Mouse (Mus musculus): ENCODE results near the gene Ak2.

Ak2 gene

DNA sequence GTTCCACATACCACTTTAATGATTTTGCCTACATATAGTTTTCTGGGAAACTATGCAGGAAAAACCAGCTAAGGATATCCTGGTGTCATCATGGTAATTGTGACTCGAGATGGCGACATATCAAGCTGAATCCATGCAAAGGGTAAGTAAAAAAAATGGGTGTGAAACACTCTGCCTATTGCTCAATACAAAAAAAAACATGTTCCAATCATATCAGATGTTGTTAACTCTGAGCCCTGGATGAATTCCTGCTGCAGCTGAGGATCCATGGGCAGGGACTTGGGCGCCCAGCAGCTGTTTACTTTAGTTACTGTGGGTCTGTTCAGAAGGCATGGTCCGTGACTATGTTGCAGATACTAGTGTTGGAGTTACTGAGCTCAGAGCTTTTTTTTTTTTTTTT lies 15.2 kb upstream of the Ak2 start:
- no peak for DNase-seq

DNA sequence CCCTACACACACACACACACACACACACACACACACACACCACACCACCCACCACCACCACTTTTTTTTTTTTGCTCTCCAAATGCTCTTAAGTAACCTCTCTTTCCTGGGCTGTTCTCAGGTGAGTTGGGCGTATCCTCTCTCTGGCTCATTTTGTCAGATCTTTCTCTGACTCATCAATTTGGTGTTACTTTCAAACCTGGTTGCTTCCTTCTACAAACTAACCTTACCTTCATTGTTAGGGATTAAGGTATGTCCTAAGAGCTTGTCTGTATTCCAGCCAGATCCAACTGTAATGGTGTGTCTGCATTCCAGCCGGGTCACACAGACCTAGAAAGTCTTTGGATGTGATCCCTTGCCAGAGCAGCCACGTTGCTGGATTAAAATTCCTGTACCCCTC lies 14.5 kb upstream of the Ak2 start:
- no peak for DNase-seq

DNA sequence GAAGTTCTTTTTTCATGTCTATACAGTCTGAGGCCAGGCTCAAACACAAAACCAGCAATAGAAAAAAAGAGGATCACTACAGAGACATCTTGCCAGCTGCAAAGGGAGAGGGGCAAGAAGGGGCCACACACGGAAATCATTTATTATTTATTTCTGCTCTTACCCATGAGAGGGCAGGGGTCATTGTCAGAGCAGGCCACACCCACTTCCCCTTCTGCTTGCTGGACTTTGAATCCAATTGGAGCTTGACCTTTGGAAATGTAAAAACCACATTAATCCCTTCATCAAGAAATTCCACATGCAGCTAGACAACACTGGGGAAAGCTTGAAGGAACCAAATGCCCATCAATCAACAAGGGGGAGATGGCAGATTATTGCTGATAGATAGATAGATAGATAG lies 13.1 kb upstream of the Ak2 start:
- no peak for DNase-seq

DNA sequence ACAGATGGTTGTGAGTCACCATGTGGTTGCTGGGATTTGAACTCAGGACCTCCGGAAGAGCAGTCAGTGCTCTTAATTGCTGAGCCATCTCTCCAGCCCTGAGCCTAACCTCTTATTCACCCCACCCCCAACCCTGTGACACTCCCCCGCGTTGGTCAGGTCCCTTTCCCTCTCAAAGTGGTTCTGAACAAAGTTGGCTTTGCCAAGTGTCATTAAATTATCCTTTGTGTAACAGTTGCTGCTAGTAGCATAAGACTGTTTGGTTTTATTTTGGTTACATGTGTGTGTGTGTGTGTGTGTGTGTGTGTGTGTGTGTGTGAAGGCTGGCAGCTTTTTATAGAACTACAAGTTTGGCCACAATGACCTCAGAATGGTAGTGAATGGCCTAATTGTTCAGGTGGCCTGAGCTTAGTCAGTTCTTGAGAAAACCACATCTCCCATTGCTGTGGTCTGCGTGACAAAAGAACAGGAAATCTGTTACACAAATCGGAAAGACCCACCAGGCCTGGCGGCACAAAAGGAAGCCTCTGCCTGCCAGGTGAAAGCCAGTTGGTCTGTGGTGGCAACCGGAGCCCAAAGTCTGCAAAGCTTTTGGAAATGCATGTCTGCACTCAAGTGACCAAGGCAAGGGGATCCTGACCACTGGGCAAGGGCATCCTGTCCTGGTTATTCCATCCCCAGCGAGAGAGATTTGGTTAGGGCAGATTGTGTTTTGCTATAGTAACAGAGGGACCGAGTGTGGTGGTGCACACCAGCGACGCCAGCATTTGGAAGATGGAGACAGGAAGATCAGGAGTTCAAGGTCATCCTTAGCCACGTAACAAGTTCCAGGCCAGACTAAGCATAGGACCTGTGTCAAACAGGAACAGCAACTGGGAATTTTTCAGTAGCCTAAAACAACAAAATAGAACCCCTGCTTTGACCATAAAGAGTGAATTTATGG lies 10.6 kb upstream of the Ak2 start:
- no peak for DNase-seq

DNA sequence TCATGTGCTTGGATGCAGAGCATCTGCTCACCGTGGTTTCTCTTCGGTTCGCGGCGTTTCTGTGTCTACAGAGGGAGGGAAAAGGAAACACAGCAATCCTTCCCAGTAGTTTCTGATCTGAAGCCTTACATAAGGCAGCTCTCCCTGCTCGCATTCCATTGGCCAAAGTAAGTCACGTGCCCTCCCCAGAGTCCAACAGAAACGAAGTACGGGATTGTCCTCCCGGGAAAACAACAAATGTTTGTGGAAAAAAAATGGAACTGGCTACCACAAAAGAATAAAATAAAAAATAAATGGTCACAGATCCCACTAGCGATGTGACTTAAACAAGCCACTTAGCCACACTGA lies 10.0 kb upstream of the Ak2 start:
- no peak for DNase-seq

DNA sequence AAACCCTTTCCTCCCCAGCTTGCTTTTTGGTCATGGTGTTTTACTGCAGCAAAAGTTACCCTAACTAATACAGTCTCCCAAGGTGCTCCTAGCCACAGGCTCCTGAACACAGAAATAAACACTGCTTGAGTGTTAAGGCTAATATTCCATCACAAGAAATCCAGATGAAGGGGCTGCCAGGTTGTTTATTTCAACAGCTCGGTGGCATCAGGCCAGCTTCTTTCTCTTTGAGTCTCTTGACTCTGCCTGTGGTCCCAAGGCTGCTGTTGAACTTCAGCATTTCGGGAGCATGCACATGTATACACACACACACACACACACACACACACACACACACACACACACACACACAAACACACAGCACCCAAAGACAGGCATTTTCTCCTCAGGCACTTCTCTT lies 8.6 kb upstream of the Ak2 start:
- no peak for DNase-seq

DNA sequence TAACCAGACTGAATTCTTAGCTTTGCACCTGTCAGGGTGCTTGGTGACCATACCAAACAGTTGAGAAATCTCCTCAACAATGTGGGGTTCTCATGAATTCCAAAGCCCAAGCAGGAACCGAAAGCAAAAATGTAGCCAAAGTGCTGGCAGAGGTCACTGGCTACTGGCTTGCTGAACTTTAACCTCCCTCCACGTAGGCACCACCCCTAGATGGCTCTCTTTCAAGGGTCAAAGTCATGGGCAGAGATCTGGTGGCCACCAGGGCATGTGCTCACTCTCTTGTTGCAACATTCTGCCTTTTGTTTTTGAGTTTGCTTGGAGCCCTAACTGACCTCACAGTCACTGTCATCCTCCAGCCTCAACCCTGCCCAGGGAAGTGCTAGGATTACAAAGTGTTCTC lies 8.1 kb upstream of the Ak2 start:
- no peak for DNase-seq

DNA sequence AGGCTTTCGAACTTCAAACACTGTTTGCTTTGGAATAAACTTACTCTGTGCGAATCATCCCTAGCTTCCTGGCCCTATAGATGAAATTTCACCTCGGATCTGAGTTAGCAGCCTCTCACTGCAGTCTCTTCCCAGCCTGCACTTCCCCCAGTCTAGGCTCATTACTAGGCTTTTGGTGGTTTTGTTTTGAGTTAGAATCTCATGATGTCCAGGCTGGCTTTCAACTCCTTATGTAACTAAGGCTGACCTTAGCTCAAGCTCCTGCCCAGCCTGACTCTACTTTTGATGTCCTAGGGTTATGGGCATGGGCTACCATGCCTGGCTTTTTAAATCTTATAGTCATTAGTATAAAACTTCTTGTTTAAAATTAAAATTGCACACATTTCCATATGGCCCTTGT lies 7.2 kb upstream of the Ak2 start:
- no peak for DNase-seq

DNA sequence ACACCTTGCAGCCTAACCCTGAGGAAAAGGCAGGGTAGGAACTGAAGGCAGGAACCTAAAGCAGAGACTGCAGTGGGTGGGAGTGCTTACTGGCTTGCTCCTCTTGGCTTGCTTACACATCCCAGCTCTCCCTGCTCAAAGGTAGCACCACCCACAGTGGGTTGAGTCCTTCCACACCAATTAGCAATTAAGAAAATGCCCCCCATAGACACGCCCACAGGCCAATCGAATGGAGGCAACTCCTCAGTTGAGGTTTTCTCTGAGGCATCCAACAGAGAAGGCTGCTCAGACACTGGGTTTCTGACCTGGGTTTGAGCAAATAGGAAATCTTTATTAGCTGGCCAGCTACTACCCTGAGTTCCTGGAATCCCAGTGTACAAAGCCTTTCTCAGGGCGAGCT lies 2.8 kb upstream of the Ak2 start:
- DNase-seq, result no peak

DNA sequence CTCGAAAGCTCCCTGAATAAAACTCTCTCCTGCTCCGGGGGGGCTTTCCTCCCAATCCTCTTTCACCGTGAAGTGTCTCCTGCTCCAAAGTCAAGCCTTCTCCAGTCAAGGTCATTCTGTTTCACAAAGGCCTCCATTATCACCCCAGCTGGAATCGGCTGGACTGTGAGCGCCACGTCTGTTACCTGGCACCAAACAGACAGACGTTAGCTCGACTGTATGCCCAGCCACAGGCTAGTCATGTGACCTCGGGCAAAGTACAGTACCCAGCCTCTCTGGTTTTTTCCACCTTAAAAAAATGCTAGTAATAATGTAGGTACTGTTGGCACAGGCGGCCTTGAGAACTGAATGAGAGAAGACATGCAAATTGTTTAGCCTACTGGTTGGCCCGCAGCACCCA lies 2.1 kb upstream of the Ak2 start:
- DNase-seq, result no peak

DNA sequence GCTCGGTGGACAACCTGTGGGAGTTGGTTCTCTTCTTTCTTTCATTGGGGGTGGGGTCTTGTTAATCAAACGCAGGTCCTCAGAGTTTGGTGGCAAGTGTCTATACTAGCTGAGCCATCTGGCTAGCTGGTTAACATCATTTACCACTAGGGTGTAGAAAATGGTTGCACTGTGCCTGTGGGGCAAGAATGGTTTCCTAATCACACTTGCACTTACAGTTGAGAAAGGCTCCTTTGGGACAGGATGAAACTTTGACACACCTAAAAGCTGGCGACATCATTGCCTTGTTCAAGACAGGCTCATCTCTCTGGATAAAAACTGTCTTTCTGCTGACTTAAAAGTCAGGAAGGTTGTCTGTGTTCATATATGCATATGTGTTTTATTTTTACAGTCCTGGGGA lies 418 bp downstream of the Ak2 start:
- DNase-seq, result no peak

DNA sequence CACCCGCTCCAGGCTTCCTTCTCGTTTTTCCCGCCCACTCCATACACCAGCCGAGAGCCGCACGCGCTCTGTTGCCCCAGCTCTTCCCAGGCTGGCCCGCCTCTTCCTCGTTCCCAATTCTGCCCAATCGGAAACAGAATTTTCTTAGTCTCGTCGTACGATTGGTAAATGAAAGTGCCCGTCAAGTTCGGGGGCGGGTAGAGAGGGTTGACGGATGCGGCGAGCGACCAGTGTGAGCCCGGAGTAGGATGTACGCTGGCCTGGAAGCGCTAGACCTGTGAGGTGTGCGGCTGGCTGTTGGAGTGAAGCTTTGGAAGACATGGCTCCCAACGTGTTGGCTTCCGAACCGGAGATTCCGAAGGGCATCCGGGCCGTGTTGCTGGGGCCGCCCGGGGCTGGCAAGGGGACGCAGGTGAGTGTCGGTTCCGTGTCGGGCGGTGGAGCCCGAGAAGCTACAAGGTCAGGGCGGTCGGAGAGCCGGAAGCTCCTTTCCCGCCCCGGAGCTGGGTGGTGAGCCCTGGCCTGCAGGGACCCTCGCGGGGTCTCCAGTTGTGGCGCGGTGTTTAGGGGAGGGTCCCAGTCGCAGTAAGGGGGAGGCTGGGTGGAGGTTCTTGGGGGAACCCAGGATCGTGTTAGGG lies 1.4 kb downstream of the Ak2 start:
- DNase-seq, result peak; percentile 95

DNA sequence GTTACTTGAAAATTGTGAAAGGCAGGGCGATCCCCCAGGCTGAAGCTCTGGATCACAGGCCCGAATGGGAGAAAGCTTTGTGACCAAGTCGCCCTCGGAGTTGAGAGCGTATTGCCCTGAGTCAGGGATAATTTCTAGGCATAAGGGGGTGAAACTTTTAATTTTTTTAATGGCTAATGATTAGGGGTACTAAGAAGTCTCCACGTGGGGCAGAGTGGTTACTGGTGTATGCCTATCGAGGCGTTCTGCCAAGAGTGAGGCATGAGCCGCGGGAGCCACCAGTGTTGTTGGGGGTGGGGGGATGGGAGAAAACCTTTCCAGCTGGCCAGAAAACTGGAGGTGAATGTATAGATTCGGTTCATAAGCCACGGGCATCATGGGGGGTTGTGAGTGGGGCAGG lies 1.9 kb downstream of the Ak2 start:
- DNase-seq, result no peak

DNA sequence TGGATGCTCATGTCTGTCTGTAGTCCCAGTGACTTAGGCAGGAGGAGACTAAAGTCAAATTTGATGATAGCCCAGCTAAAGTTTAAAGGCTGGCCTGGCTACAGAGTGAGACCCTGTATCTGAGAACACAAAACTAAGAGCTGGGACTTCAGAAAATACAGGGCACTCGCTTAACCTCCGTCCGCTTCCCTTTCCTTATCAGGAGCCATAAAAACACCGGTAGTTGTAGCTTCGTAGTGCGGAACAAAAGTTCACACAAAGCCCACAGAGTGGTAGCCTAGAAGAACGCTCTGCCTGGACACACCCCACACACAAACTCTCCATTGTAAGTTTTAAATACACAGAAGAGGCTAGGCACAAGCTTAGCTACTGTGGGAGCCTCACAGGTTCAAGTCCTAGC lies 3.5 kb downstream of the Ak2 start:
- DNase-seq, result no peak

DNA sequence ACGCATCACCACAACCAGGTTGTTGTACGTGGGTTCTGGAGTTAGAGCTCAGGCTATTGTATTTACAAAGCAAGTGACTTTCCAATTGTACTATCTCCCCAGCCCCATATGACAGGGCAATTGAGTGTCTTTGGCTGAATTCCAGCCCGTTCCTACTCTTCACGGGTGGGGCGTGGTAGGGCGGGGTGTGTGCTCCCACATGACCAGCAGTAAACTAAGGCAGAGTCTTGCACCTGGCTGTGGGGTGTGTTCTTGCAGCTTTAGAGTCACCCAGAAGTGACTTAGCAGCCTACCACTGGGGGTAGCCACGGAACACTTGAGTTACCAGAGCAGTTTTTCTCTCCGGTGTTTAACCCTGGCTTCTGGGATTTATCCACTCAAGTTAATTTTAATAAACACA lies 5.5 kb downstream of the Ak2 start:
- DNase-seq, result no peak

DNA sequence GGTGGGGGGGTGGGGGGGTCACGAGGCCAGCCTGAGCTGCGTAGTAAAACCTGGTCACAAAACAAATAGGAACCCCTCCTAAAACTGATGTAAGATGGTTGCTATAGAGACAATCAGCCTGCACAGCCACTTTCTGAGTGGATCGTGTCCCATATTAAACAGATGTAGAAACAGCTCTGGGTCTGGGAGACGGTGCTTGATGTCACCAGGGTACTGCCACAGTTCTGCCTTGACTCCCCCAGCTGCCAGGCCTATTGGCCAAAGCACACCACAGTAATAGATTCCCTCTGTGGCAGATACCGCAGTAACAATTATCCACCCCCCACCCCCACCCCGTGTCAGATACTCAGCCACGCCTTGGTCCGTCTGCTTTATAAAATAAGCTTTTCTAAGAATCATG lies 6.6 kb downstream of the Ak2 start:
- DNase-seq, result no peak

DNA sequence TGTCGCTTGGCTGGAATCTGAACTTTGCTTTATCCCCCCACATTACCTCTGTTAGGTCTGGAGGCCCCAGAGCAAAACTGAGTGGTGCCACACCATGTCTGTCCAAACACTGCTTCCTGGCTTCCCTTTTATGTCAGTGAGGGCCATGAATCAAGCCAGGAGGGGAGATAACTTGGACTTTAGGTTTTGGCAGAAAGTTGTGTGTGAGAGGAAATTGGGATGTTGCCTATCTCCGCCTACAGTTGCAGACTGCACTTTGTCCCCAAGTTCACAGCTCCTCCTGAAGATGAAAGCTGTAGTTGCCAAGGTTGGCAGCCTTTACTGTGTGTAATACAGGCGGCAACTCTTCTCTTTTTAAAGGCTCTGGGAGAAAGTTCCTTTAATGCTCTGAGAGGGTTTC lies 9.0 kb downstream of the Ak2 start:
- no peak for DNase-seq

DNA sequence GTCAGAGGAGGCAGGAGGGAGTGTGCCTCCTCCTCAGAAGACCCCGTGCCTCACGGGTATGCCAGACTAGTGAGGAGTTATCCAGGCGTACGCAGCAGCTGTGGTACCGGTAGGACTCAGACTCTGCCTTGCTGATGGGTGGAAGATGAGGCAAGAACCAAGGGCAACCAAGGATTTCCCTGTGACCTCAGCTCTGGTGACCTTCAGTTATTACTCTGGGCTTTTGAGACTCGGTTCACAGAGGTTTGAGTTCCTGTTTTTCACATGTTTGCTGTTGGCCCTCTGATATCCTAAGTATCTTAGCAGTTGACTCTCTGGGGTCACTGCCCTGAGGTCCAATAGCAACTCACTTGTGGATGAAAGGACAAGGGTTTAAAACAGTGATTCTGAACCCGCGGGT lies 12.0 kb downstream of the Ak2 start:
- DNase-seq, result no peak

DNA sequence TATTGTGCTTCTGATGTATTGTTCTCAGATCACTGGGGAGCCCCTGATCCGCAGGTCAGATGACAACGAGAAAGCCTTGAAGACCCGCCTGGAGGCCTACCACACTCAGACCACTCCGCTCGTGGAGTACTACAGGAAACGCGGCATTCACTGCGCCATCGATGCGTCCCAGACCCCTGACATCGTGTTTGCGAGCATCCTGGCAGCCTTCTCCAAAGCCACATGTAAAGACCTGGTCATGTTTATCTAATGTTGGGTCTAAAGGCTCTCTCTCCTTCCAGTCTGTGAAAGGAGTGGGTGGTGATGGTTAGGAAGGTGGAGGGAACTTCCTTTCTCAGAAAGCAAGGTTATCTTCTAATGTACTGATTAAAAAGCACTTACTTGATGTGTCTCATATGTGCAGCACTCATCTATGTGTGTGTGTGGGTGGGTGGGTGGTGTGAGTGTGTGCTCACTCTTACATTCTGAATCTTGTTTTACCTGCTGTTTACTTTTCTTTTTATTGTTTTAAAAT lies 16.3 kb downstream of the Ak2 start:
- DNase-seq, result no peak

DNA sequence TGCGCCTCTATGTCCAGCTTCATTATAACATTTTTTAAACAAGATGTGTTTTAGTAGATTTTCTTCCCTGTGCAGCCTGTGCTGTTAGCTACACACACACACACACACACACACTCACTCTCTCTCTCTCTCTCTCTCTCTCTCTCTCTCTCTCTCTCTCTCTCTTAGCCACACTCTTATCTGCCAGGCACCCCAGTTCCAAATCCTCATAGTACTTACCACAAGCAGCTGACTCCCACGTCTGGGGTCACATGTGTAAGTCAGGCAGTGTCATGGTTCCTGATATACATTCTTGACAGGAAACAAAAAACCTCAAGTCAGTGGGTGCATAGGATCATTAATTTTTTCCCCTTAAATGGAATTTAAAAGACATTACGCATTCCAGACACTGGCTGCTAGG lies 16.9 kb downstream of the Ak2 start:
- no peak for DNase-seq

DNA sequence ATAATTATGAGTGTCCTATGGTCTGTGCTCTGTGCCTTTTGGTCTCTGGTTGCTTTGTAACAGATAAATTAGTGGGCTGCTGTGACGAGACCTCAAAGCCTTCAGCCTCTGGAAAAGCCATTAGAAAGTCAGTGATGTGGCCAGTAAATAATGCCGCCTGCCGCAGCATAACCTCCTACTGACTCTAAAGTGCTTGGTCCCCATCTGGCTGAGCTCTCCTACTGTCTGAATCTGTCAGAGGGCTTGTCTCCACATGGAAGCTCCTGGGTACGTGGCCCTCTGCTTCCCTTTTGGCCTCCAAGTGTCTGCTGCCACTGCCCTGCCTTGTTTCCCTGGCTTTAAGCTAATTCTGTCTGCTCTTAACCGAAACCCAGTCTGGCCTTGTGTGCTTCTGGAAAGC lies 17.8 kb downstream of the Ak2 start:
- no peak for DNase-seq

DNA sequence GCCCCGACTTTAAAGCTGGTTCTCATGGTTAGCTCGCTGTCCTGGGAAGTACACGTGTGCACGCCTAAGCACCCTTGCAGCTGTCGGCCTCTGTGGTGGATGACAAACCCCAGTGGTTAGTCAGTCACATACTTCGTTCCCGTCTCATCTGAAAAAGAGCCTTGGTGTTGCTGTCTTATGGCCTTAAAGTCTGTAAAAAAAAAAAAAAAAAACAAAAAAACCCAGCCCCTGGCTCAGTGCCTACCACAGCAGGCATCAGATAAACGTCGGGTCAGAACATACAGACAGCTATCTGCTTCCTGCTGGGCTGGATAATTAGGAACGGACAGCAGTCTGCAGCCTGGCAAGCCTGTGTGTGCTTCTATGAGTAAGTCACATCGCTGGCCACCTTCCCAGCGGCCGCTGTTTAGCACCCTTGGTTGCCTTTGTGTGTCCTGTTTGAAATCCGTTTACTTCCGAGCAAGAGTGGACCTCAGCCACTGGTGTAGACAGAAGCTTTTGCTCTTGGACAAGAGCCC lies 19.9 kb downstream of the Ak2 start:
- DNase-seq, result no peak

DNA sequence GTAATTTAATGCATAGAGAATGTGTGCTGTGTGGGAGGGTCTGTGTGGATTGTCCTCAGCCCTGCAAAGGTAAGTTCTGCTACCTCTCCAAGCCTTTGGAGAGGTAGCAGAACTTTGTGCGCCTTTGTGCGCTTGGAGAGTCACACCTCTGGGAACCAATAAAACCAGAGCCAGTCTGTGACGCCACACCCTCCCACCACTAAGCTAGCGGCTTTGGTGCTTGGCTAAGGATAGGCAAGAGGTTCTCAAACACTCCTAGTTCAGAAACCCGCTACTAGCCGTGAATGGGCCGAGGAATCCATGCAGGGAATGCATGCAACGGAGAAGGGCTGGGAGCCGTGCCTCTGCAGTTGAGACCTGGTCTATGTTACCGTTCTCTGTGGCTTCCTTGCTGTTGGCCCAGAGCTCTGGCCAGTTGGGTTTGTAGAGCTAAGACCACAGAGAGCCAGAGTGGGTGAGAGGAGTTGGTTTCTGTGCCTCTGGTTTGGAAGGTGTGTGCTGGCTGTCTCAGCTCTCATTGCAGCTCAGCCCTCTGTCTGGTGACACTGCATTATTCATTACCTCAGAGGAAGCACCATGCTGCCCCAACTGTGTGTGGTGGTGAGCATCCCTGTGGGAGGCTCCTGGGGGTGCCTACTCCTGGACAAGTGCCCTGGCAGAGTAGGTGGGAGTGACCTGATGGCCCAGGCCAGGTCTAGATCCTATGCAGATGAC lies 21.6 kb downstream of the Ak2 start:
- DNase-seq, result peak; percentile 30

DNA sequence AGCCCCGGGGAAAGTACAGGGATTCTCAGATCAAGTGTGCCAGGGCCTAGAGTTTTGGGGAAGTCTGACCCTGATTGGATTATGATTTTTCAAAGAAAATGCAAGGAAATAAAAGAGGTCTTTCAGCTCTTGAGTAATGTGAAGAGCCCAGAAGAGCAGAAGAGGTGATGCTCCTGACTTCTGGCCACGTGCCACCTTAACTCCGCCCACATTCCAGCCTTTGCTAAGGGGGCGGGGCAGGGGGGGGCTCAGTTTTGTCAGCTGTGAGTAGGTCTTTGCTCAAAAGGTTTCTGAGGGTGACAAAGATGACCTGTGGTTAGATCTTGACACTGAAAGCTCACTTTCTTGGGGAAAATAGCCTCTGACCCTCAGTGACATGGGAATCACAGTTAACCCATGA lies 24.6 kb downstream of the Ak2 start:
- DNase-seq, result no peak
